Mouse (Mus musculus) liver, adult 2 months (tissue): Measurements from ENCODE around the gene Folr1.

ENCODE experiments used
- CTCF ChIP-seq: fragments of 200-500 bp; IDR thresholded peaks from 2 replicates; pipeline ENCODE4 v1.5.1; 2011; ENCODE audit warnings: low read depth, low read length, control low read depth
- POLR2A ChIP-seq: fragments of 200-500 bp; IDR thresholded peaks from 2 replicates; pipeline ENCODE4 v1.6.1; 2011; ENCODE audit warnings: low read length, control low read depth; ENCODE audit not compliant: insufficient read depth; ENCODE audit errors: extremely low read depth

GRCm38 (mm10) chr7:101853816-101854215 is 16.8 kb downstream of the Folr1 start:
- TF ChIP-seq CTCF, result no peak
- no peak for TF ChIP-seq POLR2A
